Mouse (Mus musculus) cerebellum, adult 2 months (tissue): ENCODE results near the gene Serpinb3b.
"Not testable (repeated sequence)": the region's sequence is repeated elsewhere in the genome, so short reads cannot be mapped to it uniquely, and the experiment has no call there.

Source experiments
- CTCF ChIP-seq: fragments of 200-500 bp; IDR thresholded peaks from 2 replicates; pipeline ENCODE4 v1.5.1; 2011; ENCODE audit warnings: low read depth, mild to moderate bottlenecking, control low read depth, low read length, moderate library complexity, borderline replicate concordance; ENCODE audit not compliant: insufficient read depth
- POLR2A ChIP-seq: fragments of 200-500 bp; IDR thresholded peaks from 2 replicates; pipeline ENCODE4 v1.6.1; 2011; ENCODE audit warnings: low read length, control low read depth, borderline replicate concordance; ENCODE audit not compliant: insufficient read depth

DNA sequence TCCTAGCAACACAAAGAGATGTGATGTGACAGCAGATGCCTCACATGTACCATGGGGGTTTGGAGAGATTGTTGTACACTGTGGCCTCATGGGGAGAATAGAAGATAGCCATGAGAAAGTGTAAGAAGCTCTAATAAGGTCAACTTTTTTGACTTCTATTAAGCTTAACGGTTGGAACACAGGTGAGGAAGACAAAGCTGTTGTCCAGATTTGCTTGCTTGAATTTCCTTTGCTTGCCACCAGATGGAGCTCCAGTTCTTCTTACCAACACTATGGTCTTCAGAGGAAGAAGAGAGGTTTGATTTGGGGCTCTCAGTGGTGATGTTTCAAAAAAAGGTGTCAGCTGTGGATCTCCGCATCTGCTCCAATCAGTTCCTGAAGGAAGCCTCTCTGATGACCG, 35.0 kb downstream of the Serpinb3b start:
- TF ChIP-seq CTCF = peak; percentile 36; the same call in 1 of the 2 replicates
- not testable (repeated sequence) for TF ChIP-seq POLR2A
